Mouse (Mus musculus) lung, embryonic 16.5 days (tissue): ENCODE measurements around the gene Adgra3. TPM values are rescaled to one million over a fixed set of nuclear protein-coding genes. Genes with fewer than 3 reads are reported as not detected.
A peak's percentile ranks its signal among the peaks of the same experiment; 100 is the strongest.

Experiments
- ATAC-seq: fragments of 200-750 bp; cut with Nextera tagmentation; 2 replicates; pipeline ENCODE4 v1.8.0; 2017; ENCODE audit warnings: low read depth, mild to moderate bottlenecking, moderate library complexity
- H3K27ac ChIP-seq: fragments of 300-500 bp; sonication (generic); 2 replicates; pipeline ENCODE4 v1.5.1; 2014; ENCODE audit warnings: mild to moderate bottlenecking, control low read depth, low read length
- H3K27me3 ChIP-seq: fragments of 300-500 bp; sonication (generic); 2 replicates; pipeline ENCODE4 v1.6.1; 2014; ENCODE audit warnings: low read depth, low read length, mixed read lengths; ENCODE audit not compliant: control insufficient read depth, insufficient read depth
- H3K36me3 ChIP-seq: fragments of 300-500 bp; sonication (generic); 2 replicates; pipeline ENCODE4 v1.6.1; 2014; ENCODE audit warnings: low read length; ENCODE audit not compliant: control insufficient read depth, insufficient read depth
- H3K4me1 ChIP-seq: fragments of 300-500 bp; sonication (generic); replicated peaks from 2 replicates; pipeline ENCODE4 v1.6.1; 2014; ENCODE audit warnings: low read length, mixed read lengths; ENCODE audit not compliant: control insufficient read depth, insufficient read depth
- H3K4me2 ChIP-seq: fragments of 300-500 bp; sonication (generic); 2 replicates; pipeline ENCODE4 v1.6.1; 2014; ENCODE audit warnings: low read depth, low read length, control low read depth
- H3K4me3 ChIP-seq: fragments of 300-500 bp; sonication (generic); 2 replicates; pipeline ENCODE4 v1.5.1; 2014; ENCODE audit warnings: mild to moderate bottlenecking, low read length, control low read depth
- H3K9ac ChIP-seq: fragments of 300-500 bp; sonication (generic); 2 replicates; pipeline ENCODE4 v1.6.1; 2014; ENCODE audit warnings: low read length, control low read depth
- H3K9me3 ChIP-seq: fragments of 300-500 bp; sonication (generic); 2 replicates; pipeline ENCODE4 v1.6.1; 2016; ENCODE audit warnings: low read length; ENCODE audit not compliant: control insufficient read depth
- WGBS: fragments of 180-500 bp; shearing (Covaris S2); extraction: QIAGEN DNeasy Blood & Tissue Kit; methylation state at CpG from one replicate; pipeline ENCODE4 v1.1.7; 2014; 5-methylcytosine and 5-hydroxymethylcytosine counted together
- polyA plus RNA-seq: library from polyadenylated mRNA; unstranded; fragments of >200 nt; fragmentation: Nextera tagmentation; extraction: Ambion mirVana; gene quantifications from 2 replicates; pipeline ENCODE4 v1.2.1, GENCODE M21; 2015

The Adgra3 gene
- polyA plus RNA-seq, 1 experiment from 2014 or later: 16.0 TPM

- ATAC-seq: peak; percentile 61
- WGBS: 63% methylated on average over 8 of the region's 8 CpGs
- H3K36me3 ChIP-seq: peaks cover 5% of the 10 kb centered on the region
These were observed 89.1 kb downstream of the Adgra3 start for GRCm38 (mm10) chr5:49969660-49970059.

GRCm38 (mm10) chr5:49967726-49968125 is 91.1 kb downstream of the Adgra3 start:
- Histone ChIP-seq H3K9me3 (no peaks in the 10 kb centered on the region), H3K36me3 (peaks cover 5% of the 10 kb centered on the region), H3K4me3 (no peak overlapping the region), H3K27ac (no peak overlapping the region), H3K4me1 (no peaks in the 10 kb centered on the region; the same call in 1 of the 2 replicates), H3K9ac (no peak overlapping the region), H3K27me3 (no peaks in the 10 kb centered on the region), H3K4me2 (no peak overlapping the region)
- 81% methylated on average over 6 of the region's 6 CpGs for WGBS
- ATAC-seq: no peak

More at GRCm38 (mm10) chr5:49969660-49970059, 89.1 kb downstream of the Adgra3 start:
- Histone ChIP-seq H3K4me3 (no peak overlapping the region), H3K9me3 (no peaks in the 10 kb centered on the region), H3K9ac (no peak overlapping the region), H3K4me2 (no peak overlapping the region), H3K4me1 (no peaks in the 10 kb centered on the region; the same call in 1 of the 2 replicates), H3K27me3 (no peaks in the 10 kb centered on the region), H3K27ac (peak overlapping the region; percentile 53; the same call in 1 of the 2 replicates)

GRCm38 (mm10) chr5:49965810-49966209 is 93.0 kb downstream of the Adgra3 start:
- Histone ChIP-seq H3K9ac (no peak overlapping the region), H3K9me3 (no peaks in the 10 kb centered on the region), H3K4me1 (no peaks in the 10 kb centered on the region; the same call in 1 of the 2 replicates), H3K4me3 (no peak overlapping the region), H3K4me2 (no peak overlapping the region), H3K27ac (no peak overlapping the region; the same call in none of the 2 replicates), H3K36me3 (peaks cover 8% of the 10 kb centered on the region), H3K27me3 (no peaks in the 10 kb centered on the region)
- ATAC-seq: no peak
- WGBS: 64% methylated on average over 8 of the region's 8 CpGs

GRCm38 (mm10) chr5:49961478-49962431 is 97.1 kb downstream of the Adgra3 start:
- WGBS: 80% methylated on average over 20 of the region's 20 CpGs
- Histone ChIP-seq H3K27ac (no peak overlapping the region), H3K9me3 (no peaks in the 10 kb centered on the region), H3K4me1 (no peaks in the 10 kb centered on the region), H3K4me2 (no peak overlapping the region), H3K9ac (no peak overlapping the region), H3K36me3 (peaks cover 24% of the 10 kb centered on the region), H3K27me3 (no peaks in the 10 kb centered on the region), H3K4me3 (no peak overlapping the region)
- no peak for ATAC-seq

DNA sequence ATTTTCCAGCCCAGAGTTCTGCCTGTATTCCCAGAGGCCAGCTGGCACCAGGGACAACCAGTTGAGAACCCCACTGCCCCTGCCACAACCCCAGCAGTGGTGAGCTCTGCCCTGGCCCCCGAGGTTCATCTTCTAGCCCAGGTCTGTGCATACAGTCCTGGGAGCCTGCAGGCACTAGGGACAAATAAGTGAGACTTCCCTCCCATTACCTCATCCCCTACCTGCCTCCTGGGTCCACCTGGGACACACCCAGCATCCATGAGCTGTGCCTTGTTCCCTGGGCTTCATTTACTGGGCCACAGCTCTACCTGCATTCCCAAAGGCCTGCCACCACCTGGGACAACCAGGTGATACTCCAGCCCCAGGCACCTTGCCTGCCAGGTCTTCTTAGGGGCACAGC is 122.5 kb downstream of the Adgra3 start:
- Histone ChIP-seq H3K27ac (no peak overlapping the region), H3K9me3 (no peaks in the 10 kb centered on the region), H3K9ac (no peak overlapping the region), H3K4me1 (no peaks in the 10 kb centered on the region), H3K36me3 (no peaks in the 10 kb centered on the region), H3K27me3 (no peaks in the 10 kb centered on the region), H3K4me3 (no peak overlapping the region), H3K4me2 (no peak overlapping the region)
- WGBS: 65% methylated on average over 1 of the region's 1 CpGs
- ATAC-seq: no peak

DNA sequence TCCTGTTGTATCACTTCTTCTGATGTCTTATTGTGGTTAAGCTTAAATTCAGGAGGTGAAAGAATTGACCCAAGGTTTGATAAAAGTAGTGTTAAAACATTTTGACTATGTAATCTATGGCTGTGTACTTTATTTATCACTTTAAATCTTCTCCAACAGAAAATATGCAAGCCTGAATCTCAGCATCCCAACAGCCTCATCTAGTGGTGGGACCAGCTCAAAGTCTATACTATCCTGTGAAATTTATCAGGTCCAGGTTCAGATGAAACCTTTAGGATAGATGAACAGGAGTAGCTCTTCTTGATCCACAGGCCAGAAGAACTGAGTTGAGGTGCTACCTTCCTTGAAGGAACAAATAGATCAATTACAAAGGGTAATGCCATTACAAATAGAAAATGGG is 134.1 kb downstream of the Adgra3 start:
- Histone ChIP-seq H3K4me2 (no peak overlapping the region), H3K36me3 (no peaks in the 10 kb centered on the region), H3K27me3 (no peaks in the 10 kb centered on the region), H3K9me3 (no peaks in the 10 kb centered on the region), H3K27ac (no peak overlapping the region), H3K9ac (no peak overlapping the region), H3K4me3 (no peak overlapping the region), H3K4me1 (no peaks in the 10 kb centered on the region)
- no peak for ATAC-seq

DNA sequence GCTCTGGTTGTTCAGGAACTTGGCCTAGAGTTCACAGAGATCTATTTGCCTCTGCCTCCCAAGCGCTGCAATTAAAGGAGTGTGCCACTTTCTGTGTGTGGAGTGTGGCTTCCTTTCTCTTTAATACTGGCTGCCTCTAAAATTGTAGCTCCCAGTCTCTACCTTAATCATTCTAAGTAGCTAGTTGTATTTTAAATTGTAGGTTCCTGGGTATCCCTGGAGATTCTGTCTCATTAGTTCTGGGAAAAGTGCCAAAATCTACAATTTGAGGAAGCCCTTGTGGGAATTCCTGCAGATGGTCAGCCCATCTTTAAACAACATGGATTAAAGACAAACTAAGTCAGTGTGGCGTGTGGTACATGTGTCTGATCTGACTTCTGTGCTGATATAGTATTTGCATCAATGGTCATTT is 143.1 kb downstream of the Adgra3 start:
- no peak for ATAC-seq
- WGBS: 31% methylated on average over 2 of the region's 2 CpGs
- H3K9ac ChIP-seq: no peak overlapping the region

More for the DNA sequence above, 143.1 kb downstream of the Adgra3 start:
- Histone ChIP-seq H3K4me2 (no peak overlapping the region), H3K27ac (no peak overlapping the region), H3K4me3 (no peak overlapping the region), H3K36me3 (no peaks in the 10 kb centered on the region), H3K4me1 (no peaks in the 10 kb centered on the region), H3K27me3 (no peaks in the 10 kb centered on the region), H3K9me3 (no peaks in the 10 kb centered on the region)
